ENCODE assay signal across 8 mouse cellular contexts in genomic region chr19:44545321-44546041, GRCm38 (mm10). TPM values are rescaled to one million over a fixed set of nuclear protein-coding genes. Genes with fewer than 3 reads are reported as not detected.
DNase-seq lines count a peak whose midpoint lies in the region; ATAC-seq and TF ChIP-seq lines count a peak whose summit lies in the region.

TSS of gene Sec31b (minus strand) at chr19:44545864.

- peak; percentile 40; the same call in 1 of the 2 replicates for ATAC-seq in cerebellum, adult (ENCODE audit: insufficient number of reproducible peaks, low FRiP score, low TSS enrichment)
- ATAC-seq in forebrain, embryonic 13.5 days = no peak
- peak; percentile 66 for ATAC-seq in limb, embryonic 12.5 days (ENCODE audit: insufficient number of reproducible peaks, insufficient read depth, low FRiP score, low TSS enrichment, low read depth)
- ATAC-seq in midbrain, embryonic 11.5 days (ENCODE audit: low FRiP score) = peak; percentile 63
- ATAC-seq in stomach, postnatal 0 days (ENCODE audit: low FRiP score, low TSS enrichment) = peak; percentile 67
- ATAC-seq in CD4-positive, CD25-positive, alpha-beta regulatory T cell, adult 4 months = no peak

- H3K4me3 ChIP-seq in forebrain, embryonic 13.5 days = peak within 1 kb of the TSS; percentile 34
- H3K4me3 ChIP-seq in limb, embryonic 12.5 days (replicated peaks) = peak within 1 kb of the TSS; percentile 52
- H3K4me3 ChIP-seq in midbrain, embryonic 11.5 days (ENCODE audit: low read depth, low read length) = peak within 1 kb of the TSS; percentile 54
- peak within 1 kb of the TSS; percentile 45 for H3K4me3 ChIP-seq in stomach, postnatal 0 days (ENCODE audit: low read depth, low read length)

- H3K4me1 ChIP-seq in forebrain, embryonic 13.5 days = peaks cover 7% of the 10 kb centered on the region
- H3K4me1 ChIP-seq in limb, embryonic 12.5 days (replicated peaks) = peaks cover 7% of the 10 kb centered on the region
- H3K4me1 ChIP-seq in midbrain, embryonic 11.5 days (ENCODE audit: control insufficient read depth, insufficient read depth, low read length) = peaks cover 6% of the 10 kb centered on the region
- no peaks in the 10 kb centered on the region for H3K4me1 ChIP-seq in stomach, postnatal 0 days (replicated peaks; ENCODE audit: control insufficient read depth, insufficient read depth)

- no peak within 1 kb of the TSS for H3K27ac ChIP-seq in forebrain, embryonic 13.5 days
- H3K27ac ChIP-seq in limb, embryonic 12.5 days = no peak within 1 kb of the TSS
- H3K27ac ChIP-seq in midbrain, embryonic 11.5 days (ENCODE audit: low read depth, low read length) = no peak within 1 kb of the TSS
- no peak within 1 kb of the TSS for H3K27ac ChIP-seq in stomach, postnatal 0 days (replicated peaks)

- TF ChIP-seq EP300 in stomach, postnatal 0 days (optimal IDR thresholded peaks at IDR 0.05) = no peak

- H3K4me2 ChIP-seq in forebrain, embryonic 13.5 days = peak within 1 kb of the TSS; percentile 58
- peak within 1 kb of the TSS; percentile 92 for H3K4me2 ChIP-seq in limb, embryonic 12.5 days
- peak within 1 kb of the TSS; percentile 79 for H3K4me2 ChIP-seq in midbrain, embryonic 11.5 days
- H3K4me2 ChIP-seq in stomach, postnatal 0 days (replicated peaks; ENCODE audit: low read depth) = peak within 1 kb of the TSS; percentile 85

- H3K36me3 ChIP-seq in forebrain, embryonic 13.5 days (ENCODE audit: poor library complexity, severe bottlenecking) = peaks cover 28% of the 10 kb centered on the region
- H3K36me3 ChIP-seq in limb, embryonic 12.5 days = peaks cover 30% of the 10 kb centered on the region
- peaks cover 8% of the 10 kb centered on the region; the same call in 1 of the 2 replicates for H3K36me3 ChIP-seq in midbrain, embryonic 11.5 days (ENCODE audit: control insufficient read depth, insufficient read depth, low read length)
- H3K36me3 ChIP-seq in stomach, postnatal 0 days (ENCODE audit: control insufficient read depth, insufficient read depth, low read length) = peaks cover 15% of the 10 kb centered on the region

- under 1% methylated on average over 46 of the region's 47 CpGs for WGBS in forebrain, embryonic 13.5 days
- WGBS in limb, embryonic 12.5 days = 1% methylated on average over 47 of the region's 47 CpGs
- WGBS in midbrain, embryonic 11.5 days = 2% methylated on average over 47 of the region's 47 CpGs
- 4% methylated on average over 47 of the region's 47 CpGs for WGBS in stomach, postnatal 0 days

- peak; percentile 16 for DNase-seq in Muller cell, postnatal 12 days (ENCODE audit: inconsistent ontology term)
- DNase-seq in heart, postnatal 4 days = peak; percentile 62
- DNase-seq in midbrain, embryonic 11.5 days (ENCODE audit: low spot score, missing footprints) = peak; percentile 91
- DNase-seq in stomach, postnatal 0 days (ENCODE audit: low spot score) = peak; percentile 41

- H3K9me3 ChIP-seq in forebrain, embryonic 13.5 days (replicated peaks) = peaks cover 7% of the 10 kb centered on the region
- H3K9me3 ChIP-seq in limb, embryonic 12.5 days = peaks cover 11% of the 10 kb centered on the region; the same call in 1 of the 2 replicates
- peaks cover 4% of the 10 kb centered on the region; the same call in 1 of the 2 replicates for H3K9me3 ChIP-seq in midbrain, embryonic 11.5 days (ENCODE audit: control insufficient read depth, low read length)
- no peaks in the 10 kb centered on the region for H3K9me3 ChIP-seq in stomach, postnatal 0 days (ENCODE audit: control insufficient read depth, low read length)

- peaks cover 52% of the 10 kb centered on the region for H3K27me3 ChIP-seq in forebrain, embryonic 13.5 days
- H3K27me3 ChIP-seq in limb, embryonic 12.5 days = peaks cover 19% of the 10 kb centered on the region
- peaks cover 30% of the 10 kb centered on the region for H3K27me3 ChIP-seq in midbrain, embryonic 11.5 days (ENCODE audit: control insufficient read depth, insufficient read depth, low read length)
- H3K27me3 ChIP-seq in stomach, postnatal 0 days (ENCODE audit: control insufficient read depth, insufficient read depth, low read length) = 0 out of 2 replicates have a peak, but pooled peaks cover 3% of the 10 kb centered on the region

- no peak for TF ChIP-seq CTCF in stomach, postnatal 0 days (IDR thresholded peaks at IDR 0.05; ENCODE audit: low read depth)

- peak within 1 kb of the TSS; percentile 45; the same call in 1 of the 2 replicates for H3K9ac ChIP-seq in forebrain, embryonic 13.5 days
- H3K9ac ChIP-seq in limb, embryonic 12.5 days (replicated peaks) = peak within 1 kb of the TSS; percentile 57
- H3K9ac ChIP-seq in midbrain, embryonic 11.5 days (ENCODE audit: low read length) = peak within 1 kb of the TSS; percentile 68
- peak within 1 kb of the TSS; percentile 58 for H3K9ac ChIP-seq in stomach, postnatal 0 days (ENCODE audit: low read length)

RNA-seq across cellular contexts. Expression of gene Sec31b, which starts in this region (rescaled TPM):
- 0.15 and 0.40 TPM in 2 replicates for polyA plus RNA-seq in forebrain, embryonic 13.5 days (2015; fragmentation: Nextera tagmentation; extraction: Ambion mirVana)
- total RNA-seq in heart, postnatal 4 days (2021) = 1 to 10 TPM; 3.9 to 4.2 TPM
- 0.42 and 0.75 TPM in 2 replicates for polyA plus RNA-seq in limb, embryonic 12.5 days (2016; fragmentation: Nextera tagmentation; extraction: Ambion mirVana)
- polyA plus RNA-seq in midbrain, embryonic 11.5 days (2014; fragmentation: Nextera tagmentation; extraction: Ambion mirVana) = 0.18 and 0.25 TPM in 2 replicates
- 0.19 and 0.34 TPM in 2 replicates for polyA plus RNA-seq in stomach, postnatal 0 days (2015; fragmentation: Nextera tagmentation; extraction: Ambion mirVana)
- polyA plus RNA-seq in CD4-positive, CD25-positive, alpha-beta regulatory T cell, adult 4 months (2017; shearing (Covaris generic)) = 1 to 10 TPM; 1.1 to 5.7 TPM

Comparison
In these comparisons a context has a peak if more than half of its experiments do, and no peak if none do; other contexts are left out.
1. Peak in ATAC-seq, H3K4me3 ChIP-seq, H3K9ac ChIP-seq and H3K4me2 ChIP-seq in limb, embryonic 12.5 days; RNA of the gene not detected or under 1 TPM.
2. Peak in DNase-seq, ATAC-seq, H3K4me3 ChIP-seq, H3K9ac ChIP-seq and H3K4me2 ChIP-seq in midbrain, embryonic 11.5 days; RNA of the gene not detected or under 1 TPM.
3. Peak in DNase-seq, ATAC-seq, H3K4me3 ChIP-seq, H3K9ac ChIP-seq and H3K4me2 ChIP-seq in stomach, postnatal 0 days; RNA of the gene not detected or under 1 TPM.
4. DNase-seq: peak in every context shown above with its lines; median percentile 91 in midbrain, embryonic 11.5 days; 62 in heart, postnatal 4 days; 41 in stomach, postnatal 0 days; 16 in Muller cell, postnatal 12 days.